Mouse (Mus musculus) hindbrain, embryonic 13.5 days (tissue): ENCODE data around the gene Gna11. TPM values are rescaled to one million over a fixed set of nuclear protein-coding genes. Genes with fewer than 3 reads are reported as not detected.

Experiments used
- ATAC-seq: fragments of 200-750 bp; cut with Nextera tagmentation; 2 replicates; pipeline ENCODE4 v1.8.0; 2017; ENCODE audit warnings: moderate TSS enrichment; ENCODE audit not compliant: low FRiP score
- H3K27ac ChIP-seq: fragments of 300-500 bp; sonication (generic); 2 replicates; pipeline ENCODE4 v1.5.1; 2015; ENCODE audit warnings: inconsistent platforms, mild to moderate bottlenecking, moderate library complexity
- H3K27me3 ChIP-seq: fragments of 300-500 bp; sonication (generic); 2 replicates; pipeline ENCODE4 v1.6.1; 2015; ENCODE audit warnings: mild to moderate bottlenecking, inconsistent platforms
- H3K36me3 ChIP-seq: fragments of 300-500 bp; sonication (generic); 2 replicates; pipeline ENCODE4 v1.6.1; 2015; ENCODE audit warnings: mild to moderate bottlenecking, inconsistent platforms
- H3K4me1 ChIP-seq: fragments of 300-500 bp; sonication (generic); replicated peaks from 2 replicates; pipeline ENCODE4 v1.6.1; 2015; ENCODE audit warnings: inconsistent platforms
- H3K4me2 ChIP-seq: fragments of 300-500 bp; sonication (generic); 2 replicates; pipeline ENCODE4 v1.6.1; 2015; ENCODE audit warnings: inconsistent platforms, mild to moderate bottlenecking, moderate library complexity
- H3K4me3 ChIP-seq: fragments of 300-500 bp; sonication (generic); 2 replicates; pipeline ENCODE4 v1.5.1; 2015; ENCODE audit warnings: mild to moderate bottlenecking, inconsistent platforms
- H3K9ac ChIP-seq: fragments of 300-500 bp; sonication (generic); 2 replicates; pipeline ENCODE4 v1.6.1; 2015; ENCODE audit warnings: mild to moderate bottlenecking, inconsistent platforms
- H3K9me3 ChIP-seq: fragments of 300-500 bp; sonication (generic); 2 replicates; pipeline ENCODE4 v1.6.1; 2016; ENCODE audit warnings: inconsistent platforms
- WGBS: fragments of 180-500 bp; shearing (Covaris S2); methylation state at CpG from one replicate; pipeline ENCODE4 v1.1.7; 2015; 5-methylcytosine and 5-hydroxymethylcytosine counted together
- microRNA-seq: library from miRNA; unstranded; fragments of <30 nt; microRNA quantifications from one replicate; pipeline ENCODE4, GENCODE M21; 2016
- polyA plus RNA-seq: library from polyadenylated mRNA; unstranded; fragments of >200 nt; fragmentation: Nextera tagmentation; extraction: Ambion mirVana; gene quantifications from 2 replicates; pipeline ENCODE4 v1.2.1, GENCODE M21; 2015

Gene Gna11
- polyA plus RNA-seq, 1 experiment from 2014 or later = 79.8 TPM

DNA sequence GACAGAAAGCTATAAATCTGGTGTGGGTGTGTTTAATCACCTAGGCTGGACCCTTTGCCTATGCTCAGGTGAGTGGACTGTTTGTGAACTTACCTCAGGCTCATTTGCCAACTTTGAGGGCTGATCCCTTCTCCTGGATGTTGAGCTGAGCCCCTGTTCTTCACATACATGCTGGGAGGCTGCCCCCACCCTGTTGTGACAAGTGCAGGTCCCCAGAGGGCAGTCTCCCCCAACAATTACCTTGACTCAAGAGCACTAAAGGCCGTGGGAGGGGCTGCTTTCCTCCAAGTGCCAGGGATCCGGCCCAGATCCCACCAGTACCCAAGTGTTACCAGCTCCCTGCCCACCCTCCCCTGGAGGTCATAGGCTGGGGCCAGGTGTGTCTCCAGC lies 59.9 kb downstream of the Gna11 start:
- Histone ChIP-seq H3K4me3 (no peak overlapping the region), H3K4me2 (no peak overlapping the region), H3K27ac (peak overlapping the region; percentile 74), H3K36me3 (peaks cover 43% of the 10 kb centered on the region), H3K9me3 (no peaks in the 10 kb centered on the region), H3K27me3 (no peaks in the 10 kb centered on the region), H3K9ac (peak overlapping the region; percentile 49), H3K4me1 (peaks cover 34% of the 10 kb centered on the region)
- 26% methylated on average over 2 of the region's 2 CpGs for WGBS
- ATAC-seq = no peak

DNA sequence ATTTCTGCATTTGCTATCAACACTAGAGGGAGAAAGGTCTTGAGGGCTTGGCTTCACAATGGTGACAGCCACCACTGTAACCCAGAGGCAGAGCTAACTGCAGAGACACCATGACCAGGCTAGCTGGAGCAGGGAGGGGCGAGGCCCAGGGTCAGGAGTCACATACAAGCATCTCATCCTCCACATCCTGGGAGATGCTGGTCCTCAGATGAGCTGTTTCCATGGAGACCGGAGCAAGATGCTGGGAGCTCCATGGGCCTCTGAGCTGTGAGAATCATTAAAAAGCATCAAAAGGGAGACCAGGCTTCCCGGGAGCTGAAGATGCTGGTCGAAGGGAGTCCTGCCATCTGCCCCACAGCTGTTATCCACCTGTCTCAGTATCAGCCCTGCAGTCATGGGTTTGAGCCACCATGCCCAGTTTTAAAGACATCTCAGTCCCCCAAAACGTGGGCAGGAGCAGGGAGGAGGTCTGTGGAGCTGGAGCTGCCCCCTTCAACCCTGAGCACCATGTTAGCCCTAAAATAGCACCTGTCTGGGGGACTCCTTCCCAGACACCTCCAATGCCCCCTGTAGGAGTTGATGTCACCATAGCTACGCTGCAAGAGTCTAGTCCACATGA lies 60.4 kb downstream of the Gna11 start:
- H3K27ac ChIP-seq = peak overlapping the region; percentile 74
- H3K9me3 ChIP-seq = no peaks in the 10 kb centered on the region
- 48% methylated on average over 6 of the region's 6 CpGs for WGBS
- H3K9ac ChIP-seq = peak overlapping the region; percentile 49
- H3K4me1 ChIP-seq = peaks cover 39% of the 10 kb centered on the region
- peaks cover 38% of the 10 kb centered on the region for H3K36me3 ChIP-seq
- H3K4me3 ChIP-seq = no peak overlapping the region
- ATAC-seq = no peak
- no peak overlapping the region for H3K4me2 ChIP-seq
- H3K27me3 ChIP-seq = no peaks in the 10 kb centered on the region

DNA sequence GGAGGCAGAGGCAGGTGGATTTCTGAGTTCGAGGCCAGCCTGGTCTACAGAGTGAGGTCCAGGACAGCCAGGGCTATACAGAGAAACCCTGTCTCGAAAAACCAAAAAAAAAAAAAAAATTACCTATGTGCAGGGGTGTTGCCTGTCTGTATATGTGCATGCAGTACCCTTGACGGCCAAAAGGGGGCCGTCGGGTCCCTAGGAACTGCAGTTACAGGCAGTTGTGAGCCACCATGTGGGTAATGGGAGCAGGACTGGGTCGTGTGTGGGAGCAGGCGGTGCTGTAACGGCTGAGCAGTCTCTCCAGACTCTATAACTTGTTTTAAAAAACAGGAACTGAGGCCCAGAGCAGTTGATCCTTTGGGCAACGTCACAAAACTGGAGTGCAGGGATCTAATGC lies 61.0 kb downstream of the Gna11 start:
- H3K4me1 ChIP-seq = peaks cover 43% of the 10 kb centered on the region
- peaks cover 32% of the 10 kb centered on the region for H3K36me3 ChIP-seq
- H3K9me3 ChIP-seq = no peaks in the 10 kb centered on the region
- no peak overlapping the region for H3K4me3 ChIP-seq
- H3K4me2 ChIP-seq = no peak overlapping the region
- 0 out of 2 replicates have a peak, but pooled peaks cover 1% of the 10 kb centered on the region for H3K27me3 ChIP-seq
- no peak overlapping the region for H3K9ac ChIP-seq
- H3K27ac ChIP-seq = peak overlapping the region; percentile 74
- no peak for ATAC-seq
- WGBS = 22% methylated on average over 9 of the region's 9 CpGs

DNA sequence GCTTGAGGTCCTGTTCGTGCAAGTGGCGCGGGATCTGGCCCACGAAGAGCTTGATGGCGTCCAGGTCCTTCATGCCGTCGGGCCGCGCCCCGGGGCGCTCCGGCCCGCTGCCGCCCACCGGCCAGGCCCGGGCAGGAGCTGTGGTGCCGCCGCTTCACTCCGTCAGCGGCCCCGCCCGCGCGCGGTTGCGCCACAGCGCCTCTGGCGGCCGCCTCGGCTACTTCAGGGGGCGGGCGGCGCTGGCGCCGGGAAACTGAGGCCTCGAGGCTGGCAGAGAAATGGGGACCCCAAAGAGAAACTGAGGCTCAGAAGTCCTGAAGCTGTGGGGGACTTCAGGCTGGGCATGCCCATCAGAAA lies 62.5 kb downstream of the Gna11 start, which contains the start of gene Celf5:
Celf5 (minus strand) TSS at position 177 of the 357 bp plus-strand sequence.
- Histone ChIP-seq H3K4me3 (peak within 1 kb of the TSS; percentile 72), H3K9ac (peak within 1 kb of the TSS; percentile 91), H3K4me2 (peak within 1 kb of the TSS; percentile 68), H3K27me3 (peaks cover 9% of the 10 kb centered on the region; the same call in 1 of the 2 replicates), H3K27ac (peak within 1 kb of the TSS; percentile 90), H3K9me3 (no peaks in the 10 kb centered on the region), H3K4me1 (peaks cover 57% of the 10 kb centered on the region), H3K36me3 (peaks cover 19% of the 10 kb centered on the region)
- peak; percentile 61 for ATAC-seq
- WGBS = under 1% methylated on average over 36 of the region's 36 CpGs

DNA sequence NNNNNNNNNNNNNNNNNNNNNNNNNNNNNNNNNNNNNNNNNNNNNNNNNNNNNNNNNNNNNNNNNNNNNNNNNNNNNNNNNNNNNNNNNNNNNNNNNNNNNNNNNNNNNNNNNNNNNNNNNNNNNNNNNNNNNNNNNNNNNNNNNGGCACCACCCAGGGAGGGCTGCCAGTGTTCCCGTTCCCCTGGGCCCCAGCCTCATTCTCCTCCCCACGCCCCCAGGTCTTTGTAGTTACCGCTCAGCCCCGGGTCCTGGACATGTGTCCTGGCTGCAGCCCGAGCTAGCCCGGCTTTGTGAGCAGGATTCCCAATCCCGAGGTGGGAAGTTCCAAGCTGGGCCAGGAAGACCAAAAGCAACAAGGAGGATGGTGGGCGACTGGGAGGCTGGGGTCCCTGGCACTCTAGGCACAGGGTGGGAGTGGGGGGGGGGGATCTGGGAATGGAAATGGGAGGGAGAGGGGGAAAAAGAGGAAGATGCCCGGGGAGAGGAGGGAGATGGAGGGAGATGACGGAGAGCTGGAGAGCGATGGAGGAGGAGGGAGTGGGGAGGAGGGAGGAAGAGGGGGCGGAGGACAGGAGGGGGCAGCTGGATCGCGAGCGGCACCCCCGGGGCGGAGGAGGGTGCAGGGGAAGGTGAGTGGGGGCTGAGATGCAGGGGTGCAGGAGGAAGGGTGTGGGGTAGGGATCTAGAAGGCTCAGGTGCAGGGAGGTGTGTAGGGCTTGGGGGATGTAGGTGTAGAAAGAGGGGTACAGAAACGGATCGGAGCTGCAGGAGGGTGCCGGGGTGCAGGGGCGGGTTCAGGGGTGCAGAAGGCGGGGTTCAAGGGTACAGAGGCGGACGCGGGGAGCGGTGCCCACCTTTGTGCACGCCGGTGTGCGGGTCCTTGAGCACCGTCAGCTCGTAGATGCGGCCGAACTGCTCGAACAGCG lies 63.1 kb downstream of the Gna11 start:
- Histone ChIP-seq H3K36me3 (peaks cover 19% of the 10 kb centered on the region), H3K9me3 (no peaks in the 10 kb centered on the region), H3K9ac (peak overlapping the region; percentile 91), H3K4me3 (peak overlapping the region; percentile 72), H3K27ac (peak overlapping the region; percentile 90), H3K4me2 (peak overlapping the region; percentile 68), H3K4me1 (peaks cover 64% of the 10 kb centered on the region), H3K27me3 (peaks cover 15% of the 10 kb centered on the region)
- 3% methylated on average over 35 of the region's 35 CpGs for WGBS
- ATAC-seq = peak; percentile 47

Small RNAs within 50 kb of the gene (microRNA-seq; reads per million reads assigned to microRNA genes)
- gene Gm25595 = not detected

Other genes with a start within 250 kb of the Gna11 start
- gene Cactin, start 224.1 kb downstream of the Gna11 start, polyA plus RNA-seq = 33.5 and 34.7 TPM in 2 replicates
- 4.6 and 5.6 TPM in 2 replicates for gene Tbxa2r, start 216.5 kb downstream of the Gna11 start, polyA plus RNA-seq
- gene Gipc3, start 201.9 kb downstream of the Gna11 start, polyA plus RNA-seq = not detected in 2 replicates
- gene Hmg20b, start 194.7 kb downstream of the Gna11 start, polyA plus RNA-seq = 47.3 and 50.4 TPM in 2 replicates
- gene Mfsd12, start 187.7 kb downstream of the Gna11 start, polyA plus RNA-seq = 11.9 and 12.4 TPM in 2 replicates
- gene 4930404N11Rik, start 179.4 kb downstream of the Gna11 start, polyA plus RNA-seq = 1.0 and 1.1 TPM in 2 replicates
- 121 and 126 TPM in 2 replicates for gene Fzr1, start 166.7 kb downstream of the Gna11 start, polyA plus RNA-seq
- gene Dohh, start 160.8 kb downstream of the Gna11 start, polyA plus RNA-seq = 72.1 and 74.8 TPM in 2 replicates
- 6.5 and 8.1 TPM in 2 replicates for gene Gm48551, start 160.7 kb downstream of the Gna11 start, polyA plus RNA-seq
- 2.0 and 2.3 TPM in 2 replicates for gene Gm48552, start 156.2 kb downstream of the Gna11 start, polyA plus RNA-seq
- 1.8 TPM in 2 replicates for gene Smim24, start 152.1 kb downstream of the Gna11 start, polyA plus RNA-seq
- 21.3 and 22.4 TPM in 2 replicates for gene Nfic, start 89.6 kb downstream of the Gna11 start, polyA plus RNA-seq
- 61.3 and 69.0 TPM in 2 replicates for gene Celf5, start 62.5 kb downstream of the Gna11 start, polyA plus RNA-seq
- gene Ncln, start 48.8 kb downstream of the Gna11 start, polyA plus RNA-seq = 56.0 and 62.1 TPM in 2 replicates
- 0.93 and 0.95 TPM in 2 replicates for gene S1pr4, start 45.1 kb downstream of the Gna11 start, polyA plus RNA-seq
- 1.2 and 1.7 TPM in 2 replicates for gene Gna15, start 21.0 kb downstream of the Gna11 start, polyA plus RNA-seq
- 545 and 558 TPM in 2 replicates for gene Aes, start 14.3 kb upstream of the Gna11 start, polyA plus RNA-seq
- 27.7 and 28.9 TPM in 2 replicates for gene Tle2, start 29.4 kb upstream of the Gna11 start, polyA plus RNA-seq
- gene Tle6, start 55.9 kb upstream of the Gna11 start, polyA plus RNA-seq = 3.0 and 4.2 TPM in 2 replicates
- 1.8 and 2.7 TPM in 2 replicates for gene BC025920, start 61.1 kb upstream of the Gna11 start, polyA plus RNA-seq
- 57.7 and 63.8 TPM in 2 replicates for gene Sirt6, start 82.6 kb upstream of the Gna11 start, polyA plus RNA-seq
- 11.7 and 13.5 TPM in 2 replicates for gene Ankrd24, start 83.3 kb upstream of the Gna11 start, polyA plus RNA-seq
- 6.2 and 6.4 TPM in 2 replicates for gene Gm10778, start 103.9 kb upstream of the Gna11 start, polyA plus RNA-seq
- gene Zfp433, start 159.6 kb upstream of the Gna11 start, polyA plus RNA-seq = 17.5 and 18.3 TPM in 2 replicates
- 16.6 and 16.7 TPM in 2 replicates for gene Gm3055, start 226.0 kb upstream of the Gna11 start, polyA plus RNA-seq